Comparison of ENCODE assay signal across 22 mouse cellular contexts in the genomic region with DNA sequence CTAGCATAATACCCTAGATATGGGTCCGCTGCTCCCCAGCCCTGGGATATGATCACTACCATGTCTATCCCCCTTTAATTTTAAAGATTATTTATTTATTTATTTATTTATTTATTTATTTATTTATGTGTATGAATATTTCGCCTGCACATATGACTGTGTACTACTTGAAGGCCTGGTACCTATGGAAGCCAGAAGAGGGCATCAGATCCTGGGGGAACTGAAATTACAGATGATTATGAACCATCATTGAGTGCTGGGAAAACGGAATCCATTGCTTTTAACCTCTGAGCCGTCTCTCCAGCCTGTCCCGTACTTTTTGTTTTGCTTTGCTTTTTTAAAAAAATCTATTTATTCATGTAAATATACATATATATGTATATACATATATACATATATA.
A peak's percentile ranks its signal among the peaks of the same experiment; 100 is the strongest.
DNase-seq lines count a peak whose midpoint lies in the region; ATAC-seq and TF ChIP-seq lines count a peak whose summit lies in the region.
"Had no signal": no experiment of that assay in that cellular context is flagged by ENCODE, and none has a peak within 500 bp of the region (broad histone marks: within the 10 kb centered on the region; RNA-seq: fewer than 3 reads in every experiment).

No protein-coding gene starts in this region.

- no peak for TF ChIP-seq EP300 in heart, postnatal 0 days (IDR thresholded peaks at IDR 0.05; ENCODE audit: low read depth)
- no peak for TF ChIP-seq EP300 in CH12.LX (IDR thresholded peaks at IDR 0.05; ENCODE audit: low read length)

- no peak overlapping the region for H3K4me3 ChIP-seq in heart, postnatal 0 days (ENCODE audit: low read depth, low read length)
- H3K4me3 ChIP-seq in heart, embryonic 10.5 days = no peak overlapping the region
- no peak overlapping the region for H3K4me3 ChIP-seq in left cerebral cortex, adult 2 months
- H3K4me3 ChIP-seq in CH12.LX (replicated peaks in 1 of 3; ENCODE audit: low read depth in 2 of 3, low read length in 2 of 3, poor library complexity in 1 of 3) = no peak overlapping the region
- H3K4me3 ChIP-seq: forebrain, embryonic 10.5 days; limb, embryonic 13.5 days; liver, embryonic 13.5 days; midbrain, embryonic 10.5 days; neural tube, embryonic 15.5 days; stomach, embryonic 15.5 days had no signal

- H3K4me2 ChIP-seq in heart, postnatal 0 days (ENCODE audit: low read depth, low read length) = no peak overlapping the region
- H3K4me2 ChIP-seq in CH12.LX (ENCODE audit: insufficient read depth, low read depth, poor library complexity, severe bottlenecking) = no peak overlapping the region
- H3K4me2 ChIP-seq: limb, embryonic 13.5 days; liver, embryonic 13.5 days; neural tube, embryonic 15.5 days; stomach, embryonic 15.5 days had no signal

- in situ Hi-C loops in CH12.LX (cut with MboI; ENCODE audit: low pct_ligation_motif_present, low pct_unique_long_range_greater_than_20kb, low sequenced_read_pairs) = no loop called here

- no peak for ATAC-seq in heart, postnatal 0 days (ENCODE audit: insufficient read depth, low read depth)

- 88% methylated on average over 5 of the region's 5 CpGs for WGBS in heart, postnatal 0 days
- WGBS in heart, embryonic 10.5 days = 86% methylated on average over 5 of the region's 5 CpGs

- no peaks in the 10 kb centered on the region for H3K36me3 ChIP-seq in heart, postnatal 0 days (replicated peaks; ENCODE audit: control insufficient read depth, insufficient read depth, low read length)
- H3K36me3 ChIP-seq in heart, embryonic 10.5 days = no peaks in the 10 kb centered on the region
- no peaks in the 10 kb centered on the region for H3K36me3 ChIP-seq in CH12.LX (replicated peaks in 1 of 2; ENCODE audit: control insufficient read depth in 1 of 2, insufficient read depth in 1 of 2, low read length in 1 of 2)
- H3K36me3 ChIP-seq: forebrain, embryonic 10.5 days; limb, embryonic 13.5 days; liver, embryonic 13.5 days; midbrain, embryonic 10.5 days; neural tube, embryonic 15.5 days; stomach, embryonic 15.5 days had no signal

- H3K4me1 ChIP-seq in heart, postnatal 0 days (ENCODE audit: control insufficient read depth, insufficient read depth) = no peaks in the 10 kb centered on the region
- H3K4me1 ChIP-seq in heart, embryonic 10.5 days = peaks cover 5% of the 10 kb centered on the region; the same call in 1 of the 2 replicates
- H3K4me1 ChIP-seq in CH12.LX (ENCODE audit: control insufficient read depth in 1 of 2, insufficient read depth in 2 of 2) = no peaks in the 10 kb centered on the region
- H3K4me1 ChIP-seq: liver, embryonic 13.5 days; stomach, embryonic 15.5 days had no signal

- no peaks in the 10 kb centered on the region for H3K79me2 ChIP-seq in CH12.LX (replicated peaks; ENCODE audit: control insufficient read depth, extremely low read depth, insufficient read depth, poor library complexity, severe bottlenecking)

- H3K9ac ChIP-seq in heart, postnatal 0 days (replicated peaks; ENCODE audit: low read depth, low read length) = no peak overlapping the region
- no peak overlapping the region for H3K9ac ChIP-seq in CH12.LX (ENCODE audit: insufficient read depth, low read depth)
- H3K9ac ChIP-seq: limb, embryonic 13.5 days; liver, embryonic 13.5 days; neural tube, embryonic 15.5 days; stomach, embryonic 15.5 days had no signal

- H3K27ac ChIP-seq in heart, postnatal 0 days (ENCODE audit: low read depth) = no peak overlapping the region
- H3K27ac ChIP-seq in heart, embryonic 10.5 days = no peak overlapping the region
- H3K27ac ChIP-seq in left cerebral cortex, adult 2 months = no peak overlapping the region
- H3K27ac ChIP-seq in CH12.LX (ENCODE audit: insufficient read depth, low read depth) = no peak overlapping the region
- H3K27ac ChIP-seq: limb, embryonic 13.5 days; liver, embryonic 13.5 days; midbrain, embryonic 10.5 days; neural tube, embryonic 15.5 days; stomach, embryonic 15.5 days had no signal

- intact Hi-C loops in left cerebral cortex, adult 2 months (cut with DNase I) = no loop called here
- intact Hi-C loops in left cerebral cortex, postnatal 4 days (cut with DNase I) = no loop called here

- TF ChIP-seq CTCF in heart, postnatal 0 days (IDR thresholded peaks at IDR 0.05; ENCODE audit: low read depth) = peak; percentile 33; the same call in 1 of the 2 replicates
- TF ChIP-seq CTCF in left cerebral cortex, adult 2 months (IDR thresholded peaks at IDR 0.05) = peak; percentile 27
- 0 out of 4 replicates have a peak, but pooled peaks of 1 of the 2 experiments have one; percentile 28 for TF ChIP-seq CTCF in CH12.LX (conservative IDR thresholded peaks at IDR 0.05 in 1 of 2, IDR thresholded peaks at IDR 0.05 in 1 of 2; ENCODE audit: low read depth in 2 of 2, low read length in 2 of 2)

- DNase-seq in heart, postnatal 0 days (ENCODE audit: low spot score) = no peak
- DNase-seq in heart, embryonic 10.5 days (ENCODE audit: low spot score) = no peak
- no peak for DNase-seq in left cerebral cortex, adult 2 months (ENCODE audit: extremely low spot score in 1 of 2, low spot score in 2 of 2)
- no peak for DNase-seq in left cerebral cortex, postnatal 4 days
- peak; percentile 26 for DNase-seq in 3T3-L1 (ENCODE audit: low read depth, low spot score)
- no peak for DNase-seq in CH12.LX (ENCODE audit: extremely low read depth)
- no peak for DNase-seq in right cerebral cortex, postnatal 4 days
- DNase-seq: adrenal gland, postnatal 36 days; cerebellum, postnatal 10 days; gastrocnemius, postnatal 10 days; heart, postnatal 36 days; kidney, adult 2 months; kidney, postnatal 10 days; layer of hippocampus, postnatal 36 days; liver, embryonic 13.5 days; right cerebral cortex, adult 18-20 months; thymus, adult 18-20 months had no signal

- peak; percentile 11 for TF ChIP-seq RAD21 in CH12.LX (IDR thresholded peaks at IDR 0.05; ENCODE audit: low read depth, low read length)

- no peaks in the 10 kb centered on the region; the same call in 1 of the 2 replicates for H3K9me3 ChIP-seq in heart, postnatal 0 days (replicated peaks; ENCODE audit: control insufficient read depth, low read length)
- H3K9me3 ChIP-seq in heart, embryonic 10.5 days = no peaks in the 10 kb centered on the region
- peaks cover 4% of the 10 kb centered on the region for H3K9me3 ChIP-seq in CH12.LX (replicated peaks; ENCODE audit: low read length)
- H3K9me3 ChIP-seq: forebrain, embryonic 10.5 days; limb, embryonic 13.5 days; liver, embryonic 13.5 days; midbrain, embryonic 10.5 days; neural tube, embryonic 15.5 days; stomach, embryonic 15.5 days had no signal

- H3K27me3 ChIP-seq in heart, postnatal 0 days (ENCODE audit: control insufficient read depth, insufficient read depth, low read length) = no peaks in the 10 kb centered on the region
- no peaks in the 10 kb centered on the region for H3K27me3 ChIP-seq in heart, embryonic 10.5 days (ENCODE audit: insufficient read depth, poor library complexity, severe bottlenecking)
- no peaks in the 10 kb centered on the region for H3K27me3 ChIP-seq in CH12.LX (replicated peaks)
- H3K27me3 ChIP-seq: limb, embryonic 13.5 days; liver, embryonic 13.5 days; neural tube, embryonic 15.5 days; stomach, embryonic 15.5 days had no signal

- TF ChIP-seq POLR2A in CH12.LX (IDR thresholded peaks at IDR 0.05; ENCODE audit: low read depth, low read length) = no peak

- dilution Hi-C loops in CH12.LX (cut with MboI; ENCODE audit: extremely low pct_ligation_motif_present, extremely low pct_unique_long_range_greater_than_20kb, low sequenced_read_pairs) = no loop called here

TF ChIP-seq in CH12.LX, 34 proteins besides CTCF, POLR2A, EP300 and RAD21:
- TF ChIP-seq NRF1 (IDR thresholded peaks at IDR 0.05; ENCODE audit: low read depth, low read length) = no peak
- TF ChIP-seq KAT2A (IDR thresholded peaks at IDR 0.05; ENCODE audit: insufficient replicate concordance, low read length) = no peak
- TF ChIP-seq RCOR1 (conservative IDR thresholded peaks at IDR 0.05; ENCODE audit: low read depth, low read length) = no peak
- no peak for TF ChIP-seq CHD1 (IDR thresholded peaks at IDR 0.05; ENCODE audit: low read depth, low read length)
- TF ChIP-seq SMC3 (IDR thresholded peaks at IDR 0.05; ENCODE audit: low read depth, low read length) = no peak
- TF ChIP-seq ZMIZ1 (IDR thresholded peaks at IDR 0.05; ENCODE audit: low read depth, low read length) = no peak
- TF ChIP-seq MXI1 (IDR thresholded peaks at IDR 0.05; ENCODE audit: low read depth, low read length) = no peak
- no peak for TF ChIP-seq PAX5 (IDR thresholded peaks at IDR 0.05; ENCODE audit: low read length)
- TF ChIP-seq HCFC1 (IDR thresholded peaks at IDR 0.05; ENCODE audit: low read depth, low read length) = no peak
- TF ChIP-seq ZKSCAN1 (IDR thresholded peaks at IDR 0.05; ENCODE audit: borderline replicate concordance, low read depth, low read length) = no peak
- no peak for TF ChIP-seq MYC (IDR thresholded peaks at IDR 0.05; ENCODE audit: low read depth, low read length)
- no peak for TF ChIP-seq JUN (IDR thresholded peaks at IDR 0.05; ENCODE audit: insufficient read depth, low read depth, low read length)
- TF ChIP-seq ZC3H11A (IDR thresholded peaks at IDR 0.05; ENCODE audit: low read depth, low read length) = no peak
- TF ChIP-seq TCF12 (IDR thresholded peaks at IDR 0.05; ENCODE audit: low read depth, low read length) = no peak
